Mouse (Mus musculus) E14TG2a.4 (cell line): Measurements from ENCODE around the gene Cd3eap.

Experiments
- CTCF ChIP-seq: conservative IDR thresholded peaks from 2 replicates; pipeline ENCODE4 v1.5.1; 2014; ENCODE audit warnings: low read length
- NANOG ChIP-seq: IDR thresholded peaks from 2 replicates; pipeline ENCODE4 v1.6.1; 2014; ENCODE audit warnings: borderline replicate concordance, low read length, mixed read lengths
- POU5F1 ChIP-seq: IDR thresholded peaks from 2 replicates; pipeline ENCODE4 v1.6.1; 2014; ENCODE audit warnings: low read length, borderline replicate concordance

DNA sequence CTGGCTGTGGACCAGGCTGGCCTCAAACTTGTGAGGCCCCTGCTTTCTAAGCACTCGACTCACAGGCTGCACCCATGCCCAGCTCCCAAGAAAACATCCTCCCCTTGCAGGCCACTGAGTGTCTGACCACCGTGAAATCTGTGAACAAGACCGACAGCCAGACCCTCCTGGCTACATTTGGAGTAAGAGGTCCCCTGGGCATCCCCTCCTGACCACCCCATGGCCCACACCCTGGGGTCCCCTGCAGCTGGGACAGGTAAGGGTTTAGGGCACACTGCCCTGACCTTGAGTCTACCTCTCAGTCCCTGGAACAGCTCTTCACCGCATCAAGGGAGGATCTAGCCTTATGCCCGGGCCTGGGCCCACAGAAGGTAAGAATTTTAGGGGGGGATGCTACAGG is 4.3 kb downstream of the Cd3eap start:
- TF ChIP-seq CTCF (no peak), POU5F1 (no peak), NANOG (no peak)
